In the genomic region with DNA sequence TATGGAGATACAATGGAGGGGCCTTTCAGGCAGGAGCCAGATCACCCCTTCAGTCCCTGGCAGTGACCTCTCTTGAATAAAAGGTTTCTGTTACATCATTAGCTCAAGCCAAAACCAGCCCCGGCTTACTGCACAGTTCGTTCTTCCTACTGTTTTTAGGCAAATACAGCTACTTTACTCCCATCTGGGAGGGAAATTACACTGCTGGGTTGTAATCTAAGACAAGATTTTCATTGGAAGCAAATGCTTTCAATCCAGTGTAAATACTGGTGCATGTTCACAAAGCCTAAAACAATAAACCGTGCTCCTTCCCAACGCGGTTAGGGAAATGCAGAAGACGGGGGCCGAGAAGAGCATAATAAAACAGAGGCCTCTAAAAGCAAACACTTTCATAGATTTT, we compare ENCODE assay signal across 25 mouse cellular contexts.
DNase-seq lines count a peak whose midpoint lies in the region; ATAC-seq lines count a peak whose summit lies in the region.
"Had no signal": no experiment of that assay in that cellular context is flagged by ENCODE, and none has a peak within 500 bp of the region (broad histone marks: within the 10 kb centered on the region; RNA-seq: fewer than 3 reads in every experiment).

No protein-coding gene starts in this region.

- 35% methylated on average over 7 of the region's 7 CpGs for WGBS in kidney, embryonic 15.5 days
- 25% methylated on average over 7 of the region's 7 CpGs for WGBS in embryonic facial prominence, embryonic 11.5 days
- 58% methylated on average over 7 of the region's 7 CpGs for WGBS in midbrain, embryonic 15.5 days

- no peaks in the 10 kb centered on the region for H3K9me3 ChIP-seq in kidney, embryonic 15.5 days (replicated peaks)
- H3K9me3 ChIP-seq in embryonic facial prominence, embryonic 11.5 days (replicated peaks; ENCODE audit: control insufficient read depth, low read length): no peaks in the 10 kb centered on the region
- H3K9me3 ChIP-seq in midbrain, embryonic 15.5 days: no peaks in the 10 kb centered on the region
- H3K9me3 ChIP-seq: embryonic facial prominence, embryonic 15.5 days; G1E; limb, embryonic 12.5 days; liver, embryonic 13.5 days; lung, embryonic 15.5 days; midbrain, embryonic 12.5 days had no signal

- peaks cover 9% of the 10 kb centered on the region for H3K36me3 ChIP-seq in kidney, embryonic 15.5 days
- H3K36me3 ChIP-seq in embryonic facial prominence, embryonic 11.5 days (replicated peaks; ENCODE audit: control insufficient read depth, insufficient read depth, low read depth, low read length): no peaks in the 10 kb centered on the region
- H3K36me3 ChIP-seq in midbrain, embryonic 15.5 days (replicated peaks): no peaks in the 10 kb centered on the region
- H3K36me3 ChIP-seq: embryonic facial prominence, embryonic 15.5 days; G1E; limb, embryonic 12.5 days; liver, embryonic 13.5 days; midbrain, embryonic 12.5 days had no signal

- no peak overlapping the region for H3K4me3 ChIP-seq in kidney, embryonic 15.5 days (replicated peaks)
- H3K4me3 ChIP-seq in embryonic facial prominence, embryonic 11.5 days (ENCODE audit: low read depth, low read length): no peak overlapping the region
- H3K4me3 ChIP-seq in midbrain, embryonic 15.5 days: no peak overlapping the region
- H3K4me3 ChIP-seq: embryonic facial prominence, embryonic 15.5 days; limb, embryonic 12.5 days; liver, embryonic 13.5 days; lung, embryonic 15.5 days; midbrain, embryonic 12.5 days had no signal

- 0 out of 2 replicates have a peak overlapping the region, but pooled peaks have one; percentile 27 for H3K27ac ChIP-seq in kidney, embryonic 15.5 days
- H3K27ac ChIP-seq in embryonic facial prominence, embryonic 11.5 days (replicated peaks; ENCODE audit: low read depth, low read length): no peak overlapping the region
- H3K27ac ChIP-seq in midbrain, embryonic 15.5 days: peak overlapping the region; percentile 31; the same call in 1 of the 2 replicates
- H3K27ac ChIP-seq: embryonic facial prominence, embryonic 15.5 days; kidney, postnatal 0 days; limb, embryonic 12.5 days; liver, embryonic 13.5 days; lung, embryonic 15.5 days; macrophage; midbrain, embryonic 12.5 days had no signal

- no peak overlapping the region for H3K9ac ChIP-seq in kidney, embryonic 15.5 days
- H3K9ac ChIP-seq in embryonic facial prominence, embryonic 11.5 days (replicated peaks; ENCODE audit: low read length): no peak overlapping the region
- H3K9ac ChIP-seq in midbrain, embryonic 15.5 days: no peak overlapping the region
- H3K9ac ChIP-seq: embryonic facial prominence, embryonic 15.5 days; limb, embryonic 12.5 days; liver, embryonic 13.5 days; lung, embryonic 15.5 days; midbrain, embryonic 12.5 days had no signal

- peak; percentile 74 for DNase-seq in heart, adult 11 months
- no peak for DNase-seq in heart, postnatal 36 days
- no peak for DNase-seq in kidney, postnatal 4 days
- DNase-seq in embryonic facial prominence, embryonic 11.5 days (ENCODE audit: low spot score): peak; percentile 71
- no peak for DNase-seq in cerebellum, adult 11 months
- DNase-seq in gastrocnemius, adult 8-10 months (ENCODE audit: low spot score in 2 of 2): no peak
- DNase-seq: adrenal gland, postnatal 25 days; cerebellum, adult 11-12 months; cerebellum, postnatal 14 days; heart, postnatal 4 days; kidney, adult 11 months; liver, embryonic 13.5 days; right cerebral cortex, postnatal 14 days; spleen, adult 18-20 months; thymus, postnatal 25 days had no signal

- no peak overlapping the region for H3K4me2 ChIP-seq in kidney, embryonic 15.5 days
- H3K4me2 ChIP-seq in embryonic facial prominence, embryonic 11.5 days (ENCODE audit: low read depth, low read length): no peak overlapping the region
- no peak overlapping the region for H3K4me2 ChIP-seq in midbrain, embryonic 15.5 days
- H3K4me2 ChIP-seq: embryonic facial prominence, embryonic 15.5 days; limb, embryonic 12.5 days; liver, embryonic 13.5 days; lung, embryonic 15.5 days; midbrain, embryonic 12.5 days had no signal

- H3K27me3 ChIP-seq in kidney, embryonic 15.5 days: no peaks in the 10 kb centered on the region
- H3K27me3 ChIP-seq in embryonic facial prominence, embryonic 11.5 days (ENCODE audit: control insufficient read depth, insufficient read depth, low read length): no peaks in the 10 kb centered on the region
- no peaks in the 10 kb centered on the region for H3K27me3 ChIP-seq in midbrain, embryonic 15.5 days (replicated peaks)
- H3K27me3 ChIP-seq: embryonic facial prominence, embryonic 15.5 days; liver, embryonic 13.5 days; lung, embryonic 15.5 days; midbrain, embryonic 12.5 days had no signal

- ATAC-seq in kidney, embryonic 15.5 days (replicated peaks; ENCODE audit: low FRiP score): no peak
- ATAC-seq in embryonic facial prominence, embryonic 11.5 days (replicated peaks; ENCODE audit: insufficient number of reproducible peaks, low FRiP score, low TSS enrichment, low read depth): no peak
- ATAC-seq in midbrain, embryonic 15.5 days (replicated peaks): no peak
- ATAC-seq: forebrain, embryonic 16.5 days had no signal

- intact Hi-C loops in heart, postnatal 36 days (cut with DNase I): loop anchor here (5.0 kb wide), 1 partner anchor 47 kb away; no protein-coding TSS in a partner anchor

- peaks cover 44% of the 10 kb centered on the region for H3K4me1 ChIP-seq in kidney, embryonic 15.5 days
- H3K4me1 ChIP-seq in embryonic facial prominence, embryonic 11.5 days (ENCODE audit: control insufficient read depth, insufficient read depth, low read length): peaks cover 14% of the 10 kb centered on the region
- H3K4me1 ChIP-seq in midbrain, embryonic 15.5 days: peaks cover 17% of the 10 kb centered on the region

Comparison
In these comparisons a context has a peak if more than half of its experiments do, and no peak if none do; other contexts are left out.
1. DNase-seq: peak in heart, adult 11 months (single experiment) and embryonic facial prominence, embryonic 11.5 days (single experiment); none in heart, postnatal 36 days (0 of 2), kidney, postnatal 4 days (0 of 2), cerebellum, adult 11 months (single experiment) and gastrocnemius, adult 8-10 months (0 of 2).